Mouse (Mus musculus) gastrocnemius, postnatal 14 days (tissue): ENCODE data around the gene Lmo3. TPM values are rescaled to one million over a fixed set of nuclear protein-coding genes. Genes with fewer than 3 reads are reported as not detected.

Experiments
- DNase-seq: peaks from one replicate; pipeline ENCODE4 v3.0.0; 2021; ENCODE audit warnings: mixed read lengths
- intact Hi-C: fragments of 180-260 bp; cut with DNase I; formaldehyde crosslinking; loops from one replicate; pipeline ENCODE4 v1.15.1; 2025; ENCODE audit warnings: low total_unique reads
- total RNA-seq, 2 experiments: library from RNA; stranded (reverse); gene quantifications; 2 replicates each; pipeline ENCODE4 v1.2.3; 2021

Lmo3 gene
- total RNA-seq, 2 experiments from 2014 or later, result not detected

DNA sequence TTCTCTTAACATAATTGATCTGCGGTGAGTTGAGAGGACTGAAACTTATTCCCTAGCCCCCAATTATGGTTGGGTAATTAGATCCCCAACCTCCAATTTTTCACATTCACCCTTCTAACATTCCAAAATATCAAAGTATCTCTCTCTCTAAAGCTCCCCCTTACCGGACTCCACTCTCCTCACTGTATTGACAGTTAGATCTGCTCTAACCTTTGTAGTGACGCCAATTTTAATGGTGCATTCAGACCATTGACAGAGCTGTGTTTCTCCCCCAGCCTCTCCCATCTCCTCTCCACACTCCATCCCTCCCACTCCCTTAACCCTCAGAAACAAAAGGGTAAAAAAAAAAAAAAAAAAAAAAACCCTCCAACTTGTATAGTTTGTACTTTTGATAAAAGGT, 154.9 kb downstream of the Lmo3 start:
- intact Hi-C loops, result no loop called here
- no peak for DNase-seq

DNA sequence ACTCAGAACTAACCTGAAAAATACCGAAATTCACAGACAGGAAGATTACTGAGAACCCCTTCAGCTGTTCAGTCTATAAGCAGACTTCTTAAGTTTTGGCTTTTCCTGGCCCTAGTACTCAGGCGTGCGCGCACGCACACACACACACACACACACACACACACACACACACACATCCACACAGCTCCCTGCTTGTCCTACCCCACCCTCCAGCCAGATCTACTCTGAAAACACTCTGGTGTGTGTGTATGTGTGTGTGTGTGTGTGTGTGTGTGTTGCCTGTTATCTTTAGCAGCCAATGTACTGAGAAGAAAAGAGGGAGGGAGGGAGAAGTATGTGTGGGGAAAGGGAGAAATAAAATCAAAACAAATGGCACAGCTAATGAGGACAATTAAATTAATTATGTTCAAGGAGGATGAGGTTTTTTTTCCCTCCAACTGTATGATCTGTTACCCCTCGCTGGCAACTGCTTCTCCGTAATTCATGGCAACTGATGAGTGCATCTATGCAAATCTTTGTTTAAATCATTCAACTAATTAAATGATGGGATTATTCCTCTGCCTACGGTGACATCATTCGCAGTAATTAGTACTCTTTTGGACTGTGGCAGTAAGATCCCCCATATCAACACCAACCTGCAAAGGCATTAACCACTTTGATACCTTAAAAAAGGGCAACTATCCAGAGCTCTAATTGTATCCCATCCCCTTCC, 157.1 kb downstream of the Lmo3 start:
- intact Hi-C loops, result no loop called here
- DNase-seq, result no peak

DNA sequence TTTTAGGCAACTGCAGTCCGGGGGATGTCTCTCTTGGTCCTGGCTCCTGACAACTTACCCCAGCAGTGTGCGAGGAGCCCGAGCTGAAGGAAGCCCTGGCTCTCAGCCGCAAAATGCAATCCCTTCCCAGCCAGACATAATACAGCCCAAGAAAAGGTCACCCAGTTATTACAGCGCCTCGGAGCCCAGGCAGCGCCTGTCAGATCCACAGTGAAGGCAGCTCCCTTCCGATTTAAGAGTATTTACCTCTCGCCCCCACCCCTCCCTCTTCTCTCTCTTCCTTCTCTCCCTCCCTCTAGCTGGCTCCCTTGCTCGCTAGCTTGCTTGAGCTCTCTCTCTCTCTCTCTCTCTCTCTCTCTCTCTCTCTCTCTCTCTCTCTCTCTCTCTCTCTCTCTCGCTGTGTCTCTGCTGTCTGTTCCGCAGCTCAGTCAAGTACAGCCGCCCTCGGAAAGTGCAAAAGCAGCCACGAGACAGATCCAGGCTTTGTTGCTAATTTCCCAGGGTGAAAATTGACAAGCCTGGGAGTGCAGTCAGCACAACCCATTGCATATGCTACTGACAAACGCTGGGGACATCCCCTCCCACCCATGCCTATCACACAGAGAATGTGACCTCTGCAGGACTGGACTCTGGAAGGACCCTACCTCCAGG, 159.0 kb downstream of the Lmo3 start:
- no peak for DNase-seq
- intact Hi-C loops, result no loop called here

DNA sequence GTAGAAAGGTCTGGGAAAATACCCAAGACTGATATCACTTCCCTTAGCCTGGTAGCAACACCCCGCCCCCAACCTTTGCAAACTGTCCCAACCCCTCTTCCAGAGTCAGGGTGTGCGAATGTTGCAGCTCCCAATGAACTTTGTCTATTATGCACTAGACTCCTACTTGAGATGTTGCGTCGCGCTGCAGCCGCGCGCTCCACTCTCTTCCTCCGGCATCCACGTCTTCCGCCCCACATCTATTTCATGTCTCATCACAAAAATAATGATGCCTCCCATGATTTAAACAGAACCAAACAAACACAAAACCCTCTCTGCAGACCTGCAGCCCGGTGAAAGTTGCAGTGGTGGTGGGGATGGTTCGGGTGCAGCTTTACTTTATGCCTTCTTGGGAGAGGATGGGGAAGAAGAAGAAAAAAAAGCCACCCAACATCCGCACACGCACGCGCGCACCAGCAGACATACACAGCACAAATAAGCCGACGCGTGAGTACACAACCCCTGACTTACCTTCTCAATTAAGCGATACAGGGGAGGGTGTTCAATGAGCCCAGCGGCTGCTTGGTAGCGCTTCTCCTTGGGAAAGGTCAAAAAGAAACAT, 159.7 kb downstream of the Lmo3 start:
- no peak for DNase-seq
- intact Hi-C loops, result no loop called here

DNA sequence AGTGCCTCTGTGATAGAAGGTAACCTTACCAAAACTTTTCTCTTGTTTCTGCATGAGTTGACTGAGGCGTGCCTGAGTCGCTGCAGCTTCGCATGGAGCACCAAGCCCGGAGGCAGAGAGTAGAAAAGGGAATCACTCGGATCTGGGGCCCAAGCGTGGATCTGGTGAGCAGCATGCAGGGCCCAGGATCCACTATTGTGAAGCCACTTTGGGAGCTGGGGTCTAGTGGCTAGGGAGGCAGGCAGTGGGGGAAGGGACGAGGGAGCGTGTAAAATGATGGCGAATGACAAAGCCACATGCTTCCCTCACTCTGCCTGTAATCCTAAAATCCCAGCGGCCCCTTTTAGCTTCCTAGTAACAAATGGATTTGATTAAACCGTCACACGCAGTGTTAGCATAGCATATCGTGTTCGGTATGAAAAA, 160.6 kb downstream of the Lmo3 start:
- intact Hi-C loops, result no loop called here

DNA sequence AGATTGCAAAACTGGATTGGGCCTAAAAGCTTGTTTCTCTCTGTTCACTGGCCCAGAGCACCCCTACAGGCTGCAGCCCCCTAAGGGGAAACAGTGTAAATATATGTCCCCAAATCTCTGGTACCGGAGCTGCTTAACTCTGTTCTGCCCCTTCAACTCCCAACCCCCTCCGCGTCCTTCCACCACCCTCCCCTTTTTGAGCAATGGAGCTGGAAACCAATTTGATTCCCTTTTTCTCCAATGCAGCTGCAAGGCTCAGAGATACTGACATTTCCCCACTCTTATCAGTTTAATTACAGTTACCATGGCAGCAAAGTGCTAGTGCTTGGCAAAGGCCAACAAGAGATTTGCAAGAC, 161.3 kb downstream of the Lmo3 start:
- no peak for DNase-seq
- intact Hi-C loops, result no loop called here

More for the DNA sequence above, 160.6 kb downstream of the Lmo3 start:
- DNase-seq, result no peak

DNA sequence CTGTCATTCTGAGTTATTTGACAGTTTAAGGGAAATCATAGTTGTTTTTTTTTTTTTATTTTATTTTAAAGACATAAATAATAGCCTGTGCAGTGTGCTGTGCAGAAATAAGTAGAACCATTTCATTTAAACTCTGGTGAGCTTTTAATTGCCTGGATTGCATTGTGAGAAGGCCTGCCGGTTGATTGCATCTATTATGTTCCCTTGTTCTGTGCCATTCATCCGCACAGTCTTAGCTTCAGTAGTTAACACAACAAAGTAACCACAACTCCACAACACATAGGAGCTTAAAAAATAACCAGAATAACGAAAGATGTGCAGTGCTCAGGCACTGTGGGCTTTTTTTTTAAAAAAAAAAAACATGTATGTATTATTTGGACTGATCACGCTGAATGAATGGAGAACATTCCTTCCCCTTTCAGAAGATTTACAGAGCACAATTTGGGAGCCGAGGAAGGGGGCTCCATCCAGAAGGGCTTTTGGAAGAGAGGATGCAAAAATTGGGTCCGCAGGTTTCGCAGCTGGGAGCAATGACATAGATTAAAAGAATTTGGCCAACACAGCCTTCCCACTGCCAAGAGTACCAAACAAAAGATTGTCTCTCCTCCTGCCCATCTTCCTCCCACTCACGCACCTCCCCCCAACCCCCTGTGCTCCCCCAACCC, 161.8 kb downstream of the Lmo3 start:
- intact Hi-C loops, result no loop called here

DNA sequence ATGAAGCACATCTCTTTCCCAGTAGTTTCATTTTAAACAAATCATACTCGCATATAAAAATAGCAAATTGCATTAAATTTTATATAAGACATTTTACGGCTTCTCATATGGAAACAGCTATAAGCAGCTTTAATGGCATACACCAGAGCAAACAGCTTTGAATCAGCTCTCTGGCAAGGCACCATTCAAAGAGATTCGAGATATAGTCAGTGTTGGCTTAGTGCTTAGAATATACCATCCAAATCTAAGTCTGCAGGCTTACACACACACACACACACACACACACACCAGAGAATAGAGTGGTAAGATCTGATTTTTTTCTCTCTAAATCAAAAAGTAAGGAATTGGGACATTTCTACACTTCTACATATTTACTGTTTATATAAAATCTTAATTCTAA, 169.7 kb downstream of the Lmo3 start:
- DNase-seq, result no peak
- intact Hi-C loops, result no loop called here

More for the DNA sequence above, 161.8 kb downstream of the Lmo3 start:
- no peak for DNase-seq

DNA sequence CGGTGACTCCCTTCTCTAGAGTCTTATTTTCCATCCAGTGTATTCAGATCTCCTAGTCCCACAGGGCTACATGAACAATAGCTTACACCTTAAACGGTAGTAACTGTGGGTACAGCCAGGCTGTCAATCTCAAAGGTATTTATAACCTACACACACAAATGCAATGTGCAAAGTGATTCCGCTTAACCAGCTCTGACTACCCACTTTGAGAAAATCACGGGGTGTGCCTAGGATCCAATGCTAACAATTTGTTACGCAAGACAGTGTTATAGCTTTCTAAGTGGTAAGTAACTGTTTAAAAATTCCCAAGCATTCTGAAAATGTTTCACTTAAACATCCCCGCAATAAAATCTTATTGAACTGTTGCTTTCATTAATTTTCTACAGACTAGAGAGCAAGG, 179.7 kb downstream of the Lmo3 start:
- intact Hi-C loops, result no loop called here

DNA sequence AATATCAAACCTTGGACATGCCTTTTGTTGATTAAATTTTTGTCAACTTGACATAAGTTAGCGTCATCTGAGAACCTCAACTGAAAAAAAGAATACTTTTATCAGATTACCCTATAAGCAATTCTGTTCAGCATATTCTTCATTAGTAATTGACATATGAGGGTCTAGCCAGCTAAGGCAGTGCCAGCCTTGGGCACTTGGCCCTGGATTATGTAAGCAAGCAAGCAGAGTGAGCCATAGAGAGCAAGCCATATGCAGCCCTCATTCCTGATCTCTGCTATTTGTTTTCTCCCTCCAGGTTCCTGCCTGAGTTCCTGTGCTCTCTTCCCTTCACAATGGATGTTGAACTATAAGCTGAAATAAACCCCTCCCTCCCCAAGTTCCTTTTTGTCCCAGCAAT, 182.9 kb downstream of the Lmo3 start:
- intact Hi-C loops, result no loop called here
- DNase-seq, result no peak

More for the DNA sequence above, 179.7 kb downstream of the Lmo3 start:
- no peak for DNase-seq

DNA sequence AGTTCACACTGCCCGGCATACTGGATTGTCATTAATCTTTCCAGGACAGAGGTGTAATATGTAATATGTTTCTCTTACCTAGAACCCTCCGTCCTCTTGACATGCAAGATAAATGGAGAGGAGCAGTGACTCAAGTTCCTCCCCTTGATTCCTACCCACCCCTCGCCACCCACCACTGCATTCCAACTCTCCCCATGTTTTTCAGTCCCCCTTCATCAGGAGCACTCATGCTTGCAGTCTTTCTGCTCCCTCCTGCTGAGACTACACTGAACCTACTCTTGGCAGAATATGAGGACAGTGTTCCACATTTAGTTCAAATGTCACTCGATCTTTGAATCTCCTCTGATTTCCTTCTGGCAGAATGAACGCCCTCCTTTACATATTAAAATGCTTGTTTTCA, 190.7 kb downstream of the Lmo3 start:
- no peak for DNase-seq

DNA sequence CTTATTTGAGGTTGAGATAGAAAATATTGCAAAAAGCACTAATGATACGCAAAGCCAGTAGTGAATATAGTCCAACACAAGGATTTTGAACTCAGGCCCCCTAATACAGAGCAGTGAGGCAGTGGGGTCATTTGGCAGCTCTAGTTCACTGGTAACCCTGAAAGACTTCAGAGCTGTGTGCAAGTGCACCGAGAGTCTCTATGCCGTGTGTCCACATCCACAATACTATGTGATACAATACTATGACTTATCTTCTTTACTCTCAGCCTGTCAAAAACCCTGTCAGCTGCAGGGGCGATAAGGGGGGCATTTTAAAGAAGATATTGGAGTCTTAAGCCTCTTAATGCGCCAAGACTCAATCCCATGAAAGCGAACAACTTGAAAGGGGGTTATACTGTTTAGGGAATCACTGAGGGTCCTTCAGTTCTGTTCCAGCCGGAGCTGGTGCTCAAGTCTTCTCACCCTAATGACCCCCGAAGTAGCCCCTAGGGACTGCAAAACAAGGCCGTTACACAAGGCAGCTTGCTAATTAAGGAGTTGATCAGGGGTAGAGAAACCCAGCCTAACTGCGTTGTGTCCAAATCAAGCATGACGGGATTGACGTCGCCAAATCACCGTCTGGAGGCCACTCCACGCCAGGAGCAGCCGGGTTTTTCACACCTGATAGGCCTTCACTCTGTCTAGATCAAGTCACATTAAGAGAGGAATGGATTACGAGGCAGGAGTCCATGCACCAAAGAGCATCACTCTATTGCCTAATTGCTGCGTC, 193.4 kb downstream of the Lmo3 start:
- intact Hi-C loops, result no loop called here
- DNase-seq, result no peak

More for the DNA sequence above, 190.7 kb downstream of the Lmo3 start:
- intact Hi-C loops, result no loop called here

DNA sequence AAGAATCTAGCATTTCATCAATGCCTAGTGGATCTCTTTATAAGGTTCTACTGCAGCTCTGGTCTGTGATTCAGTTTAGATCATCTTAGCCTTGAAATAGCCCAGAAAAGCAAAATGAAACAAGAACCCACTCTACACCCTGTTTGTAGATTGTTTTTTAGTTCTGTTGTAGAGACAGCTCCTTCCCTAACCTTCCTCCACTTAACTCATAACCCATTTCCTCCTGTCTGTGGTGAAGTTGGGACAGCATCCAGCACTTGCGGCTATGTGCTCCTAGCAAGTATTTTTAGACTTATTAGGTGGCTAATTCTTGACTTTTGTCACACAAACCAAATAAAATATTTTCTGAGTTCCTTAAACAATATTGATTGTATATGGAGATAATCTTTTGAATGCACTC, 198.6 kb downstream of the Lmo3 start:
- intact Hi-C loops, result no loop called here
- no peak for DNase-seq

DNA sequence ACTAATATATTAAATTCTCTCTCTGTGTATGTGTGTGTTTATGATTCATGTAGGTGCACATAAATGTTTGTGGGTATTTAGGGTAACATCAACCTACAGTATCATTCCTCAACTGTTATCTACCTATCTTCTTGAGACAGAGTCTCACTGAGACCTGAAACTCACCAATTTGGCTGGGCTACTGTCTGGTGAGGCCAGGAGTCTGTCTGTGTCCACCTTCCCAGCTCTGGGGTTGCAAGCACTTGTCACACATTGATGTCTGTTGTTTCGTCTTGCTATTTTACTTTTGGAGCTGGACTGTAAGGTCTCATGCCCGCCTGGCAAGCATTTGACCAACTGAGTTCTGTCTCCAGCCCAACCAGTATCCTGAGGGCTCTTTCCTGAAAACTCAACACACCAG, 210.6 kb downstream of the Lmo3 start:
- intact Hi-C loops, result no loop called here

DNA sequence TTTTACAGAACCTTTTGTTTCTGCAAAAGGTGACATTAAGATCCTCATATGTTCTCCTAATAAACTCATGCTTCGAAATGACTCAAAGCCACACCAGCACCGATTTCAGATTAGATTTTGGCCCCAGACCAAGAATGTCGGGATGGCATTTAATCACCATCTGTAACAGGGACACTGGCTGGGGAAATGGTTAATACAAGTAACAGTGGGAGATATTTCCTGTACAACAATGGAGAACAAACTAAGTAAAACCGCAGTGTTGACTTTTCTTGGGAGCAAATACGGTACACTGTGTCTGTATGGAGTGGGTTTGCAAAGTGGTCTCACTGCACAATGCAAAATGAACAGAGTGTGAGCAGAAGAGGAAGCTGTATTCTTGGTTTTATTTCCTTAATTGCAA, 217.7 kb downstream of the Lmo3 start:
- intact Hi-C loops, result no loop called here
- DNase-seq, result no peak

More for the DNA sequence above, 210.6 kb downstream of the Lmo3 start:
- DNase-seq, result no peak

DNA sequence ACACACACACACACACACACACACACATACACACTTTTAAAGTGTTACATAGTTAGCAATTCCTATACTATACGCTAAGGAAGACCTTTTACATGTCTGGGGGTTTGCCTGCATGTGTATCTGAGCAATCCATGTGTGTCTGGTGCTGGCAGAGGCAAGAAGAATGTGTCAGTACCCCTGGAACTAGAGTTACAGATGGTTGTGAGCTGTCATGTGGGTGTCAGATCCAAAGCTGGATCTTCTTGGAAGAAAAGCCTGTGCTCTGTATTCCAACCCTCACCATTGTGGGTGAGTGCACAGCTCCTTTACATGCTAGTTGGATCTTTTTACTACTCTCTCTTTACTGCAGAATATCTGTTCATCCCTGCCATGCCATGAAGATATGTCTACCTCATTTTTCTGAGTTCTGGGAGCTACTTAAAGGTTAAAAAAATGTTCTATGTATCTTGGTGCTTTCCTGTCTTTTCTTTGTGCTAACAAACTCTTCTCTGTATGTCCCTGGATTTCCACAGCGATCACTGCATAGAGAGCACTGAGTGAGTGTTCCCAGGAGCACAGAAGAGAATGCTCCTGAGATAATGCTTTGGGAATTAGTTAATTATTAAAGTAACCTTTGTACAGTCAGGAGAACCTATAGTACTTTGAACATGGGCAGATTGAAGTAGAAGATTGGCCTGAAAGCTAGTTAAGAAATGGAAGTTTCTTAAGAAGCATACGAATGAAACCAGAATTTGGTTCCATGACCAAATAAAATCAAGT, 231.0 kb downstream of the Lmo3 start:
- intact Hi-C loops, result no loop called here
- no peak for DNase-seq

DNA sequence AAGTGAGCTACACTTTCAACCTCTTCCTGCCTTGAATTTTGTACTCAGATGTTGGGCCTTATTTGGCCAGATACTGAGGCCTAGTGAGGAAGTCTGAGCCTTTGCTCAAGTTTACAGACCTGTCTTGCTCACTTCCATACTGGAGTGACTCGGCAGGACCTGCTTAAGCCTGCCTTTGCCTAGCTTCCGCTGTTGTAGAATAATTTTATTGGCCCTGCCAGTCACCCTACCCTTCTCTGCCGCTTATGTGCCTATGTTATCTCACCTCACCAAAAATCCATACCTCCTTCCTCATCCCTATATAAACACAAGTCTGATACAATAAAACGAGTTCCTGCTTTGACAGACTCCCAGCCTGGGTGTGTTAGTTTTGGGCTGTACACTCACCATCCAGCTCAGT, 235.2 kb downstream of the Lmo3 start:
- intact Hi-C loops, result no loop called here
- DNase-seq, result no peak

DNA sequence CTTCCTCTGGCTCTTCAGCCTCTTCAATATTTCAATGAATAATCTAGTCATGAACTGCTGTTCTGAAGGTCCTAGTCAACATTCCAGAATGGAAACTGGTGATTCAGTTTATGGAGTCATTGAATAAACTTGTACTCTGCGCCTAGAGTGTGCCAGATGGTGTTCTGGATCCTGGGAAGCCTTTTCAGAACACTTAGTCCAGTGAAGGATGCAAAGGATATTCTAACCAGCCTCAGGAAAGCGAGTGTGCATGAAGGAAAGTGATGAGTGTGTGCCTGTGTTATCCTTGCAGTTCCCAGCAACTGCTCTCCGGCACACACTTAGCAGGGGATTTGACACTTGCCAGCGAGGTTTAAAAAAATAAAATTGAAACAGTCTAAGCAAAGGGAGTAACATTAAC, 245.9 kb downstream of the Lmo3 start:
- DNase-seq, result no peak
- intact Hi-C loops, result no loop called here

DNA sequence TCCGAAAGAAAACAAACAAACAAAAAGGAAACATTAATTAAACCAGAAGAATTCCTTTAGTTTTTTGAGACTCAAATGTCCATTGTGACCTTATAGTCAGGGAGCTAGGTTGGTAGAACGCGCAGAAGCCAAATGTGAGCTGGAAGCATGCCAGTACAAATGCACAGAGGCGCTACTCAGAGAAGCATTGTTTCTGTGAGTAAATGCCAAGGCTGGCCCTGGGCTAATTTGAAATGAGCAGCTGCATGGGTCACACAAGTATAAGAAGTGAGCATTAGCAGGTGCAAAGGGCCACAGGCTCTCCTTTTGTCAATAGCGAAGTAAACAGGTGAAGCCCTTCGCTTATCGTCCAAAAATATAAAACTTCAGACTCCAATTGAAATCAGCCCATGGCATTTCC, 247.8 kb downstream of the Lmo3 start:
- DNase-seq, result no peak
- intact Hi-C loops, result no loop called here
